12 mouse cellular contexts compared by ENCODE assay signal in genomic region chr11:72393669-72394068, GRCm38 (mm10). TPM values are rescaled to one million over a fixed set of nuclear protein-coding genes. Genes with fewer than 3 reads are reported as not detected.
A peak's percentile ranks its signal among the peaks of the same experiment; 100 is the strongest.
DNase-seq lines count a peak whose midpoint lies in the region.
"Had no signal": no experiment of that assay in that cellular context is flagged by ENCODE, and none has a peak within 500 bp of the region (broad histone marks: within the 10 kb centered on the region; RNA-seq: fewer than 3 reads in every experiment).

No protein-coding gene starts in this region.

- peak; percentile 73 for DNase-seq in kidney, postnatal 10 days
- no peak for DNase-seq in kidney, adult 11 months
- peak; percentile 78 for DNase-seq in adrenal gland, adult 2 months
- peak; percentile 55 for DNase-seq in brain, adult 2 months (ENCODE audit: low read depth, low spot score)
- DNase-seq in heart, postnatal 10 days: peak; percentile 78
- no peak for DNase-seq in thymus, postnatal 10 days (ENCODE audit: low spot score in 2 of 2)
- DNase-seq in left cerebral cortex, postnatal 36 days (ENCODE audit: low spot score in 2 of 2): no peak
- no peak for DNase-seq in ovary, postnatal 14 days (ENCODE audit: low spot score)

- intact Hi-C loops in heart, postnatal 10 days (cut with DNase I): no loop called here
- intact Hi-C loops in left cerebral cortex, postnatal 36 days (cut with DNase I): no loop called here

RNA-seq across cellular contexts. Expression of gene Smtnl2, which starts 17.8 kb away (rescaled TPM):
- total RNA-seq in adrenal gland, adult 2 months (2021): 1 to 10 TPM; 2.4 to 2.5 TPM
- polyA plus RNA-seq in adrenal gland, adult 2 months (2012; rRNA removed): 4.4 and 5.6 TPM in 2 replicates
- total RNA-seq in heart, postnatal 10 days (2021): 10 to 100 TPM; 39.0 to 40.9 TPM
- 1 to 10 TPM in 1 of 2 experiments, under 1 TPM in 1; 0.68 to 1.5 TPM for total RNA-seq in left cerebral cortex, postnatal 36 days (2021)

RNA-seq across cellular contexts. Expression of gene Tekt1, which starts 31.4 kb away (rescaled TPM):
- total RNA-seq in adrenal gland, adult 2 months (2021): under 1 TPM; 0.21 to 0.86 TPM
- 0.07 and 0.17 TPM in 2 replicates for polyA plus RNA-seq in adrenal gland, adult 2 months (2012; rRNA removed)
- under 1 TPM in 1 of 2 experiments, not detected in 1; 0.19 TPM for total RNA-seq in heart, postnatal 10 days (2021)
- 1 to 10 TPM; 2.2 to 2.9 TPM for total RNA-seq in left cerebral cortex, postnatal 36 days (2021)
- polyA plus RNA-seq: large intestine, adult 2 months; liver, embryonic 14.5 days; spleen, adult 2 months had no signal

RNA-seq across cellular contexts. Expression of gene Ggt6, which starts 41.7 kb away (rescaled TPM):
- total RNA-seq in adrenal gland, adult 2 months (2021): 1 to 10 TPM in 1 of 2 experiments, under 1 TPM in 1; 0.83 to 4.7 TPM
- 8.5 and 13.4 TPM in 2 replicates for polyA plus RNA-seq in adrenal gland, adult 2 months (2012; rRNA removed)
- not detected for total RNA-seq in heart, postnatal 10 days (2021)
- under 1 TPM in 1 of 2 experiments, not detected in 1; 0.29 TPM for total RNA-seq in left cerebral cortex, postnatal 36 days (2021)
- total RNA-seq: common myeloid progenitor, adult 5-6 weeks had no signal

RNA-seq across cellular contexts. Expression of gene Mybbp1a, which starts 47.5 kb away (rescaled TPM):
- total RNA-seq in adrenal gland, adult 2 months (2021): 10 to 100 TPM; 68.0 to 86.1 TPM
- 31.6 and 37.9 TPM in 2 replicates for polyA plus RNA-seq in adrenal gland, adult 2 months (2012; rRNA removed)
- 10 to 100 TPM; 47.0 to 50.0 TPM for total RNA-seq in heart, postnatal 10 days (2021)
- 10 to 100 TPM; 42.8 to 50.2 TPM for total RNA-seq in left cerebral cortex, postnatal 36 days (2021)

Comparison
In these comparisons a context has a peak if more than half of its experiments do, and no peak if none do; other contexts are left out.
1. DNase-seq: peak in kidney, postnatal 10 days (single experiment), adrenal gland, adult 2 months (single experiment), brain, adult 2 months (single experiment) and heart, postnatal 10 days (2 of 2); none in kidney, adult 11 months (single experiment), thymus, postnatal 10 days (0 of 2), left cerebral cortex, postnatal 36 days (0 of 2) and ovary, postnatal 14 days (single experiment).
2. RNA of gene Smtnl2, which starts 17.8 kb away (total RNA-seq): 39.0 to 40.9 TPM in heart, postnatal 10 days; 2.4 to 2.5 TPM in adrenal gland, adult 2 months and 0.68 to 1.5 TPM in left cerebral cortex, postnatal 36 days; every median in the first group is over 10 times any median in the second.